Comparison of ENCODE assay signal across 10 mouse cellular contexts in the genomic region with DNA sequence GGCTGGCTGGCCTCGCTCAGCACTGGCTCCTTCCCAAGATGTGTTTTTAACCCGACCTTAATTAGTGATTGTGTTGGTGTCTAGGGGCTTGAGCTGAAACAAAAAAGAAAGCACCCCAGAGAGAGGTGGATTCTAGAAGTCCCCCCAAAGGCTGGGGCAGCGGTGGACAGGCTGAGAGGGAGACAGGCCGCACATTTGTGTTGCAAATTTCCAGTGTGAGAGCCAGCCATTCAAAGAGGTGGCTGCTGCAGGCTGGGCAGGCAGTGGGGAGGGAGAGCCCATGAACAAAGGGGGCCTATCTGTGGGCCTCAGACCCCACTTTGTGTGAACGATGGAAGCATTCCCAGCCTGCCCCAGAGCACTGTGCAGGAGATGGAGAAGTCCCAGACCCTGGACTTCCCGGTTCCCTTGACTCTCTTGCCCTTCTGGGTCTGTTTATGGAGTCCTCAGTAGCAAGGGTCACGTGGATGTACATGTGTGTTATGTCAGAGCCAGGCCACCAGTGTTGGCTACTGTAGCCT. TPM values are rescaled to one million over a fixed set of nuclear protein-coding genes. Genes with fewer than 3 reads are reported as not detected.
DNase-seq lines count a peak whose midpoint lies in the region; TF ChIP-seq lines count a peak whose summit lies in the region.
"Had no signal": no experiment of that assay in that cellular context is flagged by ENCODE, and none has a peak within 500 bp of the region (broad histone marks: within the 10 kb centered on the region; RNA-seq: fewer than 3 reads in every experiment).

No protein-coding gene starts in this region.

- TF ChIP-seq POLR2A in spleen, adult 2 months (IDR thresholded peaks at IDR 0.05; ENCODE audit: low read depth, low read length), result no peak

- H3K36me3 ChIP-seq in spleen, adult 2 months (ENCODE audit: control insufficient read depth, insufficient read depth, low read length), result no peaks in the 10 kb centered on the region
- H3K36me3 ChIP-seq: heart, embryonic 15.5 days had no signal

- no peak for DNase-seq in spleen, adult 2 months (ENCODE audit: low read depth in 1 of 2, low spot score in 2 of 2)
- DNase-seq in spleen, postnatal 4 days (ENCODE audit: low spot score in 2 of 2), result no peak
- DNase-seq in heart, adult 8-10 months (ENCODE audit: low spot score), result peak; percentile 26
- DNase-seq in layer of hippocampus, adult 18-20 months (ENCODE audit: low spot score in 2 of 2), result peak; percentile 56 to 69
- DNase-seq in lung, postnatal 36 days, result peak; percentile 73
- peak; percentile 49 for DNase-seq in telencephalon, adult 2 months (ENCODE audit: low read depth, low spot score)
- no peak for DNase-seq in urinary bladder, postnatal 10 days (ENCODE audit: low spot score)
- no peak for DNase-seq in adrenal gland, postnatal 4 days (ENCODE audit: low spot score in 2 of 2)

- H3K4me1 ChIP-seq in spleen, adult 2 months (ENCODE audit: control insufficient read depth, insufficient read depth, insufficient read length), result no peaks in the 10 kb centered on the region
- H3K4me1 ChIP-seq: heart, embryonic 15.5 days had no signal

- H3K4me3 ChIP-seq in spleen, adult 2 months (ENCODE audit: extremely low read depth, insufficient read depth, insufficient read length), result no peak overlapping the region
- H3K4me3 ChIP-seq: heart, embryonic 15.5 days had no signal

- H3K27ac ChIP-seq in spleen, adult 2 months (ENCODE audit: insufficient read depth, low read length), result 0 out of 2 replicates have a peak overlapping the region, but pooled peaks have one; percentile 15
- H3K27ac ChIP-seq: heart, embryonic 15.5 days had no signal

- TF ChIP-seq CTCF in spleen, adult 2 months (IDR thresholded peaks at IDR 0.05; ENCODE audit: extremely low read depth, insufficient read depth, insufficient read length, insufficient replicate concordance), result no peak

- H3K27me3 ChIP-seq in spleen, adult 2 months (ENCODE audit: control insufficient read depth, insufficient read depth, low read length), result no peaks in the 10 kb centered on the region

- WGBS in spleen, adult 2 months, result 73% methylated on average over 7 of the region's 7 CpGs

RNA-seq across cellular contexts. Expression of gene Ghrh, which starts 7.0 kb away (rescaled TPM):
- not detected in 2 replicates for polyA plus RNA-seq in spleen, adult 2 months (2012; rRNA removed)
- total RNA-seq in heart, adult 8-10 months (2022), result not detected
- not detected for total RNA-seq in layer of hippocampus, adult 18-20 months (2021)
- not detected for total RNA-seq in adrenal gland, postnatal 4 days (2021)
- total RNA-seq: neutrophil, adult 5-6 weeks had no signal
- polyA plus RNA-seq: heart, embryonic 15.5 days had no signal

RNA-seq across cellular contexts. Expression of gene Manbal, which starts 27.1 kb away (rescaled TPM):
- polyA plus RNA-seq in spleen, adult 2 months (2012; rRNA removed), result 49.6 and 54.8 TPM in 2 replicates
- total RNA-seq in heart, adult 8-10 months (2022), result 10 to 100 TPM; 19.6 to 24.3 (median 22.9) TPM
- total RNA-seq in layer of hippocampus, adult 18-20 months (2021), result 10 to 100 TPM; 55.5 to 57.0 TPM
- total RNA-seq in adrenal gland, postnatal 4 days (2021), result 10 to 100 TPM; 49.9 to 50.4 TPM

Comparison
In these comparisons a context has a peak if more than half of its experiments do, and no peak if none do; other contexts are left out.
1. DNase-seq: peak in heart, adult 8-10 months (single experiment), layer of hippocampus, adult 18-20 months (2 of 2), lung, postnatal 36 days (single experiment) and telencephalon, adult 2 months (single experiment); none in spleen, adult 2 months (0 of 2), spleen, postnatal 4 days (0 of 2), urinary bladder, postnatal 10 days (single experiment) and adrenal gland, postnatal 4 days (0 of 2).